Mouse (Mus musculus) limb, embryonic 14.5 days (tissue): ENCODE data around the gene Trmt1l. TPM values are rescaled to one million over a fixed set of nuclear protein-coding genes. Genes with fewer than 3 reads are reported as not detected.
A peak's percentile ranks its signal among the peaks of the same experiment; 100 is the strongest.
"Not testable (repeated sequence)": the region's sequence is repeated elsewhere in the genome, so short reads cannot be mapped to it uniquely, and the experiment has no call there.

ENCODE experiments used
- ATAC-seq: fragments of 200-750 bp; cut with Nextera tagmentation; 2 replicates; pipeline ENCODE4 v1.8.0; 2017; ENCODE audit warnings: low read depth, moderate number of reproducible peaks, moderate TSS enrichment; ENCODE audit not compliant: low FRiP score
- DNase-seq: peaks from one replicate; pipeline ENCODE4 v3.0.0-alpha.2; 2015; ENCODE audit warnings: low spot score
- H3K27ac ChIP-seq: fragments of 300-500 bp; sonication (generic); replicated peaks from 2 replicates; pipeline ENCODE4 v1.5.1; 2014; ENCODE audit warnings: low read depth, mild to moderate bottlenecking, low read length, moderate library complexity, mixed read lengths
- H3K27me3 ChIP-seq: fragments of 300-500 bp; sonication (generic); 2 replicates; pipeline ENCODE4 v1.6.1; 2014; ENCODE audit warnings: low read length, mixed read lengths; ENCODE audit not compliant: control insufficient read depth, insufficient read depth
- H3K36me3 ChIP-seq: fragments of 300-500 bp; sonication (generic); 2 replicates; pipeline ENCODE4 v1.6.1; 2014; ENCODE audit warnings: mild to moderate bottlenecking, low read length, moderate library complexity, mixed read lengths; ENCODE audit not compliant: control insufficient read depth, insufficient read depth
- H3K4me1 ChIP-seq: fragments of 300-500 bp; sonication (generic); 2 replicates; pipeline ENCODE4 v1.6.1; 2014; ENCODE audit warnings: antibody characterized with exemption, low read length, mixed read lengths; ENCODE audit not compliant: control insufficient read depth, insufficient read depth
- H3K4me2 ChIP-seq: fragments of 300-500 bp; sonication (generic); replicated peaks from 2 replicates; pipeline ENCODE4 v1.6.1; 2014; ENCODE audit warnings: low read depth, mild to moderate bottlenecking, low read length, moderate library complexity; ENCODE audit not compliant: severe bottlenecking
- H3K4me3 ChIP-seq: fragments of 300-500 bp; sonication (generic); replicated peaks from 2 replicates; pipeline ENCODE4 v1.5.1; 2014; ENCODE audit warnings: low read length
- H3K9ac ChIP-seq: fragments of 300-500 bp; sonication (generic); 2 replicates; pipeline ENCODE4 v1.6.1; 2014; ENCODE audit warnings: mild to moderate bottlenecking, low read depth, low read length, moderate library complexity; ENCODE audit not compliant: severe bottlenecking
- H3K9me3 ChIP-seq: fragments of 300-500 bp; sonication (generic); 2 replicates; pipeline ENCODE4 v1.6.1; 2016; ENCODE audit warnings: low read length; ENCODE audit not compliant: control insufficient read depth
- POLR2A ChIP-seq: fragments of 200-500 bp; IDR thresholded peaks from 2 replicates; pipeline ENCODE4 v1.8.0; 2012; ENCODE audit warnings: inconsistent platforms, mild to moderate bottlenecking, moderate library complexity, borderline replicate concordance; ENCODE audit not compliant: insufficient read depth, insufficient read length; ENCODE audit errors: extremely low read depth
- WGBS: fragments of 180-500 bp; shearing (Covaris S2); extraction: QIAGEN DNeasy Blood & Tissue Kit; methylation state at CpG from one replicate; pipeline ENCODE4 v1.1.7; 2014; 5-methylcytosine and 5-hydroxymethylcytosine counted together
- polyA plus RNA-seq, 2 experiments: library from polyadenylated mRNA; depleted of rRNA in 1 of 2; stranded (reverse) in 1 of 2; unstranded in 1 of 2; fragments of >200 nt; fragmentation: Nextera tagmentation in 1 of 2; extraction: Ambion mirVana in 1 of 2; gene quantifications; 2 replicates each; pipeline versions ENCODE4 v1.2.1 to v1.2.3; 2012 to 2014

Gene Trmt1l
- polyA plus RNA-seq, 2 experiments: 33.8 to 34.2 TPM

- ATAC-seq (no peak), DNase-seq (no peak)
- no peak for TF ChIP-seq POLR2A
- H3K27ac ChIP-seq: no peak overlapping the region
- H3K27me3 ChIP-seq: no peaks in the 10 kb centered on the region
- H3K4me2 ChIP-seq: no peak overlapping the region
- no peaks in the 10 kb centered on the region for H3K9me3 ChIP-seq
- WGBS: 81% methylated on average over 5 of the region's 5 CpGs
- no peak overlapping the region for H3K9ac ChIP-seq
- peaks cover 62% of the 10 kb centered on the region for H3K36me3 ChIP-seq
- H3K4me3 ChIP-seq: no peak overlapping the region
- no peaks in the 10 kb centered on the region for H3K4me1 ChIP-seq
Observed at GRCm38 (mm10) chr1:151457087-151457486, 28.7 kb downstream of the Trmt1l start.

- Histone ChIP-seq H3K4me2 (no peak overlapping the region), H3K27me3 (no peaks in the 10 kb centered on the region), H3K36me3 (peaks cover 39% of the 10 kb centered on the region), H3K4me1 (no peaks in the 10 kb centered on the region), H3K4me3 (no peak overlapping the region), H3K9me3 (no peaks in the 10 kb centered on the region), H3K9ac (no peak overlapping the region), H3K27ac (no peak overlapping the region)
- TF ChIP-seq POLR2A: no peak
- no peak for DNase-seq
- WGBS: 87% methylated on average over 9 of the region's 9 CpGs
- no peak for ATAC-seq
Observed at GRCm38 (mm10) chr1:151461265-151461664, 32.9 kb downstream of the Trmt1l start.

- no peak overlapping the region for H3K4me2 ChIP-seq
- 32% methylated on average over 4 of the region's 4 CpGs for WGBS
- H3K36me3 ChIP-seq: peaks cover 36% of the 10 kb centered on the region
- H3K27ac ChIP-seq: no peak overlapping the region
- H3K4me3 ChIP-seq: no peak overlapping the region
- TF ChIP-seq POLR2A: no peak
- DNase-seq (no peak), ATAC-seq (no peak)
- H3K4me1 ChIP-seq: no peaks in the 10 kb centered on the region
- no peaks in the 10 kb centered on the region for H3K27me3 ChIP-seq
- no peak overlapping the region for H3K9ac ChIP-seq
- no peaks in the 10 kb centered on the region for H3K9me3 ChIP-seq
Observed at GRCm38 (mm10) chr1:151464914-151465313, 36.6 kb downstream of the Trmt1l start.

- no peaks in the 10 kb centered on the region for H3K27me3 ChIP-seq
- H3K4me1 ChIP-seq: no peaks in the 10 kb centered on the region
- H3K27ac ChIP-seq: no peak overlapping the region
- peaks cover 36% of the 10 kb centered on the region for H3K36me3 ChIP-seq
- TF ChIP-seq POLR2A: no peak
- WGBS: 88% methylated on average over 4 of the region's 4 CpGs
- no peak overlapping the region for H3K9ac ChIP-seq
- ATAC-seq (0 out of 2 replicates have a peak, but pooled peaks have one; percentile 30), DNase-seq (no peak)
- H3K4me3 ChIP-seq: no peak overlapping the region
- no peak overlapping the region for H3K4me2 ChIP-seq
- no peaks in the 10 kb centered on the region for H3K9me3 ChIP-seq
Observed at GRCm38 (mm10) chr1:151466571-151466970, 38.2 kb downstream of the Trmt1l start.

- Histone ChIP-seq H3K27me3 (no peaks in the 10 kb centered on the region), H3K9ac (no peak overlapping the region), H3K4me2 (no peak overlapping the region), H3K4me3 (no peak overlapping the region), H3K9me3 (no peaks in the 10 kb centered on the region), H3K27ac (no peak overlapping the region), H3K36me3 (peaks cover 79% of the 10 kb centered on the region), H3K4me1 (no peaks in the 10 kb centered on the region)
- ATAC-seq: no peak
- no peak for DNase-seq
- no peak for TF ChIP-seq POLR2A
- 79% methylated on average over 7 of the region's 7 CpGs for WGBS
Observed at GRCm38 (mm10) chr1:151471429-151471828, 43.1 kb downstream of the Trmt1l start.

GRCm38 (mm10) chr1:151472386-151472785 is 44.0 kb downstream of the Trmt1l start:
- 97% methylated on average over 8 of the region's 8 CpGs for WGBS
- H3K4me2 ChIP-seq, H3K27me3 ChIP-seq, H3K9ac ChIP-seq, DNase-seq, H3K4me1 ChIP-seq, H3K4me3 ChIP-seq, ATAC-seq, H3K9me3 ChIP-seq, H3K27ac ChIP-seq: not testable (repeated sequence)
- H3K36me3 ChIP-seq: peaks cover 82% of the 10 kb centered on the region
